Comparison of ENCODE assay signal across 21 mouse cellular contexts in genomic region chr3:58153141-58153540, GRCm38 (mm10).
A peak's percentile ranks its signal among the peaks of the same experiment; 100 is the strongest.
DNase-seq lines count a peak whose midpoint lies in the region; ATAC-seq and TF ChIP-seq lines count a peak whose summit lies in the region.
"Had no signal": no experiment of that assay in that cellular context is flagged by ENCODE, and none has a peak within 500 bp of the region (broad histone marks: within the 10 kb centered on the region; RNA-seq: fewer than 3 reads in every experiment).

No protein-coding gene starts in this region.

- no peaks in the 10 kb centered on the region for H3K27me3 ChIP-seq in Patski
- H3K27me3 ChIP-seq: hindbrain, embryonic 12.5 days; liver, embryonic 13.5 days; neural tube, embryonic 13.5 days; stomach, embryonic 15.5 days had no signal

- no peaks in the 10 kb centered on the region for H3K4me1 ChIP-seq in cortical plate, adult 2 months (ENCODE audit: control insufficient read depth, insufficient read depth, low read length)
- H3K4me1 ChIP-seq: hindbrain, embryonic 12.5 days; liver, embryonic 13.5 days; neural tube, embryonic 13.5 days; stomach, embryonic 15.5 days had no signal

- CTCF ChIA-PET in Patski (lab: Charles Lee) = interaction anchor here (0.8 to 22.2 kb wide), 4 partner anchors 10 to 53 kb away, joined by 3 to 286 read pairs (median 7); no protein-coding TSS in a partner anchor

- POLR2A ChIA-PET in Patski (lab: Charles Lee) = interaction anchor here (0.9 kb wide), 1 partner anchor 306 kb away, joined by 3 read pairs; no protein-coding TSS in a partner anchor

- peak; percentile 24 to 36 for DNase-seq in left cerebral cortex, adult 18-20 months (ENCODE audit: low spot score in 2 of 2)
- DNase-seq in left cerebral cortex, postnatal 4 days = no peak
- DNase-seq in Patski (ENCODE audit: low read depth, low spot score) = no peak
- DNase-seq in right cerebral cortex, postnatal 25 days = peak; percentile 45
- no peak for DNase-seq in kidney, postnatal 4 days
- DNase-seq in spleen, adult 18-20 months = no peak
- DNase-seq: adrenal gland, postnatal 10 days; cerebellum, adult 2 months; cerebellum, postnatal 36 days; kidney, postnatal 25 days; liver, embryonic 13.5 days; lung, embryonic 14.5 days; midbrain, embryonic 14.5 days; thymus, adult 18-20 months; thymus, postnatal 36 days had no signal

- intact Hi-C loops in left cerebral cortex, postnatal 4 days (cut with DNase I) = no loop called here

- peak; percentile 49; the same call in 1 of the 2 replicates for TF ChIP-seq POLR2A in cortical plate, adult 2 months (IDR thresholded peaks at IDR 0.05; ENCODE audit: extremely low read depth, insufficient read depth, low read length)

- in situ Hi-C loops in Patski (cut with MboI; ENCODE audit: low pct_unique_long_range_greater_than_20kb) = no loop called here

- no peak overlapping the region for H3K27ac ChIP-seq in cortical plate, adult 2 months (ENCODE audit: insufficient read depth, low read length)
- H3K27ac ChIP-seq: hindbrain, embryonic 12.5 days; liver, embryonic 13.5 days; neural tube, embryonic 13.5 days; stomach, embryonic 15.5 days had no signal

- no peak overlapping the region for H3K4me3 ChIP-seq in cortical plate, adult 2 months (ENCODE audit: insufficient read depth, low read length)
- H3K4me3 ChIP-seq: hindbrain, embryonic 12.5 days; liver, embryonic 13.5 days; myocyte; neural tube, embryonic 13.5 days; stomach, embryonic 15.5 days had no signal

- peak; percentile 7 for ATAC-seq in Patski
- ATAC-seq: forebrain, embryonic 14.5 days had no signal

- no peak for TF ChIP-seq CTCF in Patski (IDR thresholded peaks at IDR 0.05)
- TF ChIP-seq CTCF in cortical plate, adult 2 months (IDR thresholded peaks at IDR 0.05; ENCODE audit: extremely low read depth, insufficient read depth, low read length) = no peak

Comparison
In these comparisons a context has a peak if more than half of its experiments do, and no peak if none do; other contexts are left out.
1. DNase-seq: peak in left cerebral cortex, adult 18-20 months (2 of 2) and right cerebral cortex, postnatal 25 days (single experiment); none in left cerebral cortex, postnatal 4 days (single experiment), Patski (single experiment), kidney, postnatal 4 days (0 of 2) and spleen, adult 18-20 months (0 of 2).